7 mouse cellular contexts compared by ENCODE assay signal in genomic region chr8:123518667-123519066, GRCm38 (mm10). TPM values are rescaled to one million over a fixed set of nuclear protein-coding genes. Genes with fewer than 3 reads are reported as not detected.
DNase-seq lines count a peak whose midpoint lies in the region; ATAC-seq and TF ChIP-seq lines count a peak whose summit lies in the region.

Gas8 (plus strand) TSS chr8:123518834.

- H3K9ac ChIP-seq in intestine, postnatal 0 days (ENCODE audit: low read depth, low read length) = peak within 1 kb of the TSS; percentile 64
- H3K9ac ChIP-seq in midbrain, embryonic 12.5 days (replicated peaks) = peak within 1 kb of the TSS; percentile 82

- TF ChIP-seq POLR2A in small intestine, adult 2 months (IDR thresholded peaks at IDR 0.05; ENCODE audit: low read depth, low read length) = no peak

- ATAC-seq in intestine, postnatal 0 days = peak; percentile 94
- ATAC-seq in midbrain, embryonic 12.5 days (ENCODE audit: low FRiP score, low read depth) = peak; percentile 87

- TF ChIP-seq CTCF in intestine, postnatal 0 days (IDR thresholded peaks at IDR 0.05; ENCODE audit: low read depth) = peak; percentile 39
- no peak for TF ChIP-seq CTCF in small intestine, adult 2 months (IDR thresholded peaks at IDR 0.05; ENCODE audit: extremely low read depth, insufficient read length, insufficient replicate concordance, low read depth, low read length)

- no peaks in the 10 kb centered on the region for H3K9me3 ChIP-seq in intestine, postnatal 0 days (ENCODE audit: control insufficient read depth)
- no peaks in the 10 kb centered on the region for H3K9me3 ChIP-seq in midbrain, embryonic 12.5 days

- DNase-seq in adrenal gland, adult 8-10 months = peak; percentile 89
- DNase-seq in embryo, embryonic 9.5 days (ENCODE audit: extremely low spot score) = peak; percentile 95
- peak; percentile 77 to 89 for DNase-seq in gastrocnemius, postnatal 4 days (ENCODE audit: low spot score in 2 of 2)
- peak; percentile 92 for DNase-seq in left cerebral cortex, postnatal 4 days

- H3K36me3 ChIP-seq in intestine, postnatal 0 days (ENCODE audit: control insufficient read depth, insufficient read depth) = peaks cover 11% of the 10 kb centered on the region
- H3K36me3 ChIP-seq in midbrain, embryonic 12.5 days = peaks cover 33% of the 10 kb centered on the region
- H3K36me3 ChIP-seq in small intestine, adult 2 months (ENCODE audit: control insufficient read depth, insufficient read depth, low read length) = peaks cover 3% of the 10 kb centered on the region

- H3K27me3 ChIP-seq in intestine, postnatal 0 days (replicated peaks; ENCODE audit: control insufficient read depth, insufficient read depth, low read length) = peaks cover 31% of the 10 kb centered on the region
- peaks cover 11% of the 10 kb centered on the region for H3K27me3 ChIP-seq in midbrain, embryonic 12.5 days
- peaks cover 24% of the 10 kb centered on the region for H3K27me3 ChIP-seq in small intestine, adult 2 months (ENCODE audit: control insufficient read depth, insufficient read depth, low read length)

- H3K4me3 ChIP-seq in intestine, postnatal 0 days (ENCODE audit: low read depth, low read length) = peak within 1 kb of the TSS; percentile 56
- H3K4me3 ChIP-seq in midbrain, embryonic 12.5 days = peak within 1 kb of the TSS; percentile 70
- peak within 1 kb of the TSS; percentile 90 for H3K4me3 ChIP-seq in small intestine, adult 2 months (ENCODE audit: low read depth, low read length)

- intact Hi-C loops in left cerebral cortex, postnatal 4 days (cut with DNase I) = no loop called here

- whole genome bisulfite sequencing in intestine, postnatal 0 days = 1% methylated on average over 20 of the region's 20 CpGs
- 0% methylated on average over 20 of the region's 20 CpGs for WGBS in midbrain, embryonic 12.5 days
- under 1% methylated on average over 20 of the region's 20 CpGs for WGBS in small intestine, adult 2 months

- peak within 1 kb of the TSS; percentile 84 for H3K4me2 ChIP-seq in intestine, postnatal 0 days (replicated peaks; ENCODE audit: low read depth)
- H3K4me2 ChIP-seq in midbrain, embryonic 12.5 days (replicated peaks) = peak within 1 kb of the TSS; percentile 86

- no peak within 1 kb of the TSS; the same call in 1 of the 2 replicates for H3K27ac ChIP-seq in intestine, postnatal 0 days (ENCODE audit: low read depth, low read length)
- H3K27ac ChIP-seq in midbrain, embryonic 12.5 days (replicated peaks) = peak within 1 kb of the TSS; percentile 40
- H3K27ac ChIP-seq in small intestine, adult 2 months (ENCODE audit: insufficient read depth, low read depth, low read length) = no peak within 1 kb of the TSS

- peaks cover 7% of the 10 kb centered on the region for H3K4me1 ChIP-seq in intestine, postnatal 0 days (replicated peaks; ENCODE audit: control insufficient read depth, insufficient read depth, low read length)
- peaks cover 26% of the 10 kb centered on the region for H3K4me1 ChIP-seq in midbrain, embryonic 12.5 days
- H3K4me1 ChIP-seq in small intestine, adult 2 months (ENCODE audit: control insufficient read depth, insufficient read depth, insufficient read length, low read length) = peaks cover 7% of the 10 kb centered on the region; the same call in 1 of the 2 replicates

RNA-seq across cellular contexts. Expression of gene Gas8, which starts in this region (rescaled TPM):
- total RNA-seq in adrenal gland, adult 8-10 months (2022) = 10 to 100 TPM; 10.7 to 26.2 (median 15.4) TPM
- 10 to 100 TPM; 10.7 to 13.0 TPM for total RNA-seq in gastrocnemius, postnatal 4 days (2021)
- polyA plus RNA-seq in intestine, postnatal 0 days (2015; fragmentation: Nextera tagmentation; extraction: Ambion mirVana) = 6.8 TPM in 2 replicates
- 10 to 100 TPM; 42.3 to 46.7 TPM for total RNA-seq in left cerebral cortex, postnatal 4 days (2021)
- 38.9 and 41.7 TPM in 2 replicates for polyA plus RNA-seq in midbrain, embryonic 12.5 days (2016; fragmentation: Nextera tagmentation; extraction: Ambion mirVana)
- 1.5 and 2.1 TPM in 2 replicates for polyA plus RNA-seq in small intestine, adult 2 months (2012; rRNA removed)
